Mouse (Mus musculus): Measurements from ENCODE around the gene Tubb2b.

GRCm38 (mm10) chr13:34133326-34134071 is 3.2 kb upstream of the Tubb2b start:
- TF ChIP-seq CTCF (IDR thresholded peaks at IDR 0.05; ENCODE audit: low read depth, low read length): no peak
- TF ChIP-seq POLR2AphosphoS5 (IDR thresholded peaks at IDR 0.05; ENCODE audit: insufficient replicate concordance, low read depth, low read length): no peak
- no peak for TF ChIP-seq GATA1 (IDR thresholded peaks at IDR 0.05; ENCODE audit: borderline replicate concordance, low read length)
- TF ChIP-seq TAL1 (conservative IDR thresholded peaks at IDR 0.05; ENCODE audit: low read depth, low read length): no peak
- TF ChIP-seq GATA2 (IDR thresholded peaks at IDR 0.05; ENCODE audit: borderline replicate concordance, low read depth, low read length): no peak

Data from G1E (cell line).